Mouse (Mus musculus) layer of hippocampus, postnatal 14 days (tissue): ENCODE data around the gene Kcnn1. TPM values are rescaled to one million over a fixed set of nuclear protein-coding genes. Genes with fewer than 3 reads are reported as not detected.

Experiments used
- DNase-seq, 2 experiments: peaks; one replicate each; pipeline ENCODE4 v3.0.0; 2021 to 2022; ENCODE audit warnings: low spot score in 2 of 2, mixed read lengths in 1 of 2
- total RNA-seq, 2 experiments: library from RNA; stranded (reverse); gene quantifications; 2 replicates each; pipeline ENCODE4 v1.2.3; 2021

The Kcnn1 gene
- total RNA-seq, 2 experiments from 2014 or later, result 22.0 to 22.8 TPM

DNA sequence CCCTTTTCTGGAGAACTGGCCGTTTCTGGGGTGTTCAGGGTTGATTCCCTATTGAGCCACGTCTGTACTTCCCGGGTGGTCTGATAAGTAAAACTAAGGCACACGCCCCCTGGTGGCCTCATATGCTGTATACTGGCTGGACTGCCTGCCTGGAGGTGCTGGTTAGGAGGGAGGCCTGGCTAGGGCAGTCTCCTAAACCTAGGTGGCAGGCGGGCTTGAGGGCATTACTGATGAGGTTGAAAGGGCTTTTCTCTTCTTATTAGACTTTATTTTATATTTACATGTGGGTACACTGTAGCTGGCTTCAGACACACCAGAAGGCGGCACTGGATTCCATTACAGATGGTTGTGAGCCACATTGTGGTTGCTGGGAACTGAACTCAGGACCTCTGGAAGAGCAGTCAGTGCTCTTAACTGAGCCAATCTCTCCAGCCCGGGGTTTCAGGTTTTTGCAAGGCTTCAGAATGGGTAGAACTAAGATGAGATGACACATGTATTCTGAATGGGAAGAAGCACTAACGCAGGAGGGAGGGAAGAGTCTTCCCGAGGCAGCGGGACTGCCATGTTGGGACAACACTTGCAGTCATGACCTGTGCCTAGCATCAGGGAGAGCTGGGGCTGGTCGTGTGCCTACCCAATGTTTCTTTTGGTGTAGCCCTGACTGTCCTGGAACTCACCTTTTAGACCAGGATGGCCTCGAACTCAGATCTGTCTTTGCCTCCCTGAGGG is 30.8 kb upstream of the Kcnn1 start:
- peak; percentile 52 to 75 for DNase-seq

DNA sequence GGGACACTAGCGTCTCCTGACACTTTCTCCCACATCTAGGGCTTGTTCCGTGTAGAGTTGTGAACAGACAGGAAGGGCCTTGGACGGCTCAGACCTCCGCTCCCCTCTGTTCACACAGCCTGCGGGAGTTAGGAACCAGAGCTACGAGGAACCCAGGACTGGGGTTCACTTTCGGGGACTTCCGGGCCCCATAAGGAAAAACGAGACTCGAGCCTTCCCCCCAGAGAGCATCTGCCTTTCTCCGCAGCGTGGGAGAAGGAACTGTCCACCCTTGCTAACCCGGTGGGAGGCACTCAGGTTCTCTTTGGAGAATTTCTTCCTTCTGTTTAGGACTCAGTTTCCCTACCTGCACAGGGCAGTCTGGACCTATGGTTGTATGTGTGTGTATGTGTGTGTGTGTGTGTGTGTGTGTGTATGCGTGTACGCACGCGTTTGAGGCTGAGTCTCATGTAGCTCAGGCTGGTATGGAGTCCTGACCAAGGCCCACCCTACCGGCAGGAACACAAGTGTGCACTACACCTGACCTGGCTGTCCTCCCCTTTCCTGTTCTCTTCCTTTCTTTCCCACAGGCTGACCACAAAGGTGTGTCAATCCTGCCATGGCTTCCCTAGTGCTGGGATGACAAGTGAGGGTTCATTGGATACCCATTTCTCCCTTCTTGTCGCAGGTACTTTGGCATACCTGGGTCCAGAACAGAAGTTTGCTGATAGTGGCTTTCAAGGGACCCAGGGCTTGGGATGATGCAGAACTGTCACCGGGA is 30.0 kb upstream of the Kcnn1 start:
- no peak for DNase-seq

DNA sequence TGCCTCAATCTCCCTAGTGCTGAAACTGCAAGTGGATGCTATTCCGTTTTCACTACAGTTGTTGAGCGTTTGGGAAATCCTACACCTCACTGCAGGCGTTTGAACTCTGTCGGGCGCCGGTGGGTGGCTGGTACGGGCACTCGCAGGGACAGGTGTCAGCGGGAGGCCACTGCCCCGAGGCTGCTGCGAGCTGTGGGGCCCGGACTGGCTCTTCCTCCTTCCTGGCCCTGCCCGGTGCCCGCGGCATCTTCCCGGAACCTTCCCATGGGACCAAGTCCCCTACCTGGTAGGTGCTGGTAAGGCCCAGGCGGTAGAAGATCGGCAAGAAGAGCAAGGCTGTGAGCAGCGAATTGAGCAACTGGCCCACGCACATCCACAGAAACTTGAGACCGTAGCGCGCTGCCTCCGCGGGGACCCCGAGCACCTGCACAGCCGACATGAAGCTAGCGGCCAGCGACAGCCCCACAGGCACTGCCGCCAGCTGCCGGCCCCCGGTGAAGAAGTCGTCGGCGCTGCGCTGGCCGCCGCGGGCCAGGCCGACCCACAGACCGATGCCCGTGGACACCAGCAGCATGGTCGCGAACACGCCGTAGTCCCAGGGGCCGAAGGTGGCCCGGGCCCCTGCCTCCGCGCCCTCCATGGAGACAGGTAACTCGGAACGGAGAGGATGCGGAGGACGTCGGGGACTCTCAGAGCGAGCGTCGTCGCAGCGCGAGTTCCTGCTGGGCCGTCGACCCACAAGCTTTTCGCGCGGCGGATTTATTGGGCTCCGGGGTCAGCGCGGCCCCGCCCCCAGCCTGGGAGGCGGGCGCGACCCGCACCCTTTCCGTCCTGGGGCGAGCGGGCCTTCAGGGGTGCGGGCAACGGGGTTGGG is 29.2 kb upstream of the Kcnn1 start, which contains the start of gene Slc5a5:
Gene Slc5a5, minus strand, starts transcription at position 736 of the 874 bp plus-strand sequence.
- DNase-seq, result no peak

DNA sequence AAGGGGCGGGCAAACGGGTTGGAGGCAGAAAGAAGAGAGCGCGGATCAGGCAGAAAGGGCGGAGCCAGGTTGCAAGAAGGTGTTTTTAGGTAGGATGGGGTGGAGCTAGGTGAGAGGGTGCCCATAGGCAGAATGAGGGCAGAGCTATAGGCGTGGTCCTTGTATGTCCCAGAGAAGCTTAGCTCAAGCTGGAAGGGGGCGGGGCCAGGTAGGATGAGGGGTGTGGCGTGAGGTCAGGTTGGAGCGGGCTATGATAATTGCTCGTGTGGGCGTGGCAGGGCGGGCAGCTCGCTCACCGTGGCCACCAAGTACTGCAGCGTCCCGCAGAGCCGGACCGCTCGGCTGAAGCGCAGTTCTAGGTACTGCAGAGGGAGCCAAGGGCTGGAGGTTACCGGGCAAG is 28.3 kb upstream of the Kcnn1 start:
- DNase-seq, result no peak

DNA sequence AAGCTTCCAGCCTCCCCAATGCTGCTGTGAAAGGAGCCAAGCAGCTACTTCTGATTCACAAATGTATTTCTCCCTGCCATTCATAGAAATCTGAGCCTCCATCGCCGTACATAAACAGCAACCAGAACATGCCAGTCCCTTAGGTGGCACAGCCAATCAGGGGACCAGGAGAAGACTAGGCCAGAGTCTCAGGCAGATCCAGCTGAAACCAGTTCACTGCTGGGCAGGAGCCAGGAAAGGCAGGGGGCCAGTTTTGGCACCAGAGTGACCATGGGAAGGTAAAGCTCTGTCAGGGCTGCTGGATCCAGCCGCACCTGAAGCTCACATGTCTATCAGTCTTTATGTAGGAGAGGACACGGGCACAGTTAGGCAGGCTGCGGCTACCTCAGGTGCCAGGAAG is 27.6 kb upstream of the Kcnn1 start:
- no peak for DNase-seq

DNA sequence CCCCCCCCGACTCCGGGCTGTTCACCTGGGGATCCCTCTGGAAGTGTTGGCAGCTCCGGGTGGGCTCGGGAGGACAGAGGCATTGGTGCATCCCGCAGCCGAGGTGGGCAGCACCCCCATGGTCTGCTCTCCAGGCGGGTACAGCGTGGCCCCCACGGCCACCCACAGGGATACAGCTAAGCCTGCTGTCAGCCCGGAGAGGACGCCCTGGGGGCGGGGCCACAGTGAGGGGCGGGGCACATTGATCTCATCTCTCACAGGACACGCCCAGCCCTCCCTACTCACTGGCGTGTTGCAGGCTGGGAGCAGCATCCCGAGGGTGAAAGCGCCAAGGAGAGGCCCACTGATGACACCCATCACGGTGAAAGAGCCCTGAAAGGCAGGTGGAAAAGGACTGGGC is 24.6 kb upstream of the Kcnn1 start:
- no peak for DNase-seq

DNA sequence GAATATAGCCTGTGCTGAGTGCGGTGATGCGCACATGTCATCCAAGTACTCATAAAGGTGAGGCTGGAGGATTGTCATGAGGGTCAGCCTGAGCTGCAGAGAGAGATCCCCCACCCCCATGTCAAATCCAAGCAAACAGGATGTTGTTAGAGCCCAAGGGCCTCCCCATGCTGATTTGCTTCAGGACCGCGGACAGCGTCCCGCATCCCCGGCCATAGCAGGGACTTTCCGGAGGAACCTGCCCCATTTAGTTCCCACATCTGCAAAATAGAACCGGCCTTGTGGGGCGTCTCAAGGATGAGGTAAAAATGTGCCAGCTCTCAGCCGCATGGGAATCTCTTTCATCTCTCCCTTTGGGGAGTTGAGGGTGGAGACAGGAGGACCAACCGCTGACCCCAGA is 22.6 kb upstream of the Kcnn1 start:
- DNase-seq, result no peak

DNA sequence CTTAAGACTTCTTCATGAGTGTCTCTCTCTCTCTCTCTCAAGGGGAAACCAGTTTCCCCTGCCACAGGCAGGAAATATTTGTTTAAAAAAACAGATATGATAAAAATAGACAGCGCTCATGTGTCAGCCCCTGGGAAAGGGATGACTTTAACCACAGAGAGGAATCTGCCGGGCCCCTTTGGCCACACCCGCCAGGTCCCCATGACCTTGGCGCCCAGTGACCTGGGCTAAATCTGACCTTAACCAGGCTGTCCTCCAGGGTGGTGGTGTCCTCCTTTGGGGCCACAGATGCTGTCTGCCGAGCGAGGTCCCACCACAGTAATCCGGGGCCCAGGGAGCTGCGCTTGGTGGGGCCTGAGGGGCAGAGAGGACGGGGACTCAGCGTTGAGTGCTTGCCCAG is 21.6 kb upstream of the Kcnn1 start:
- DNase-seq, result no peak

GRCm38 (mm10) chr8:70884186-70884585 is 21.1 kb upstream of the Kcnn1 start:
- no peak for DNase-seq

DNA sequence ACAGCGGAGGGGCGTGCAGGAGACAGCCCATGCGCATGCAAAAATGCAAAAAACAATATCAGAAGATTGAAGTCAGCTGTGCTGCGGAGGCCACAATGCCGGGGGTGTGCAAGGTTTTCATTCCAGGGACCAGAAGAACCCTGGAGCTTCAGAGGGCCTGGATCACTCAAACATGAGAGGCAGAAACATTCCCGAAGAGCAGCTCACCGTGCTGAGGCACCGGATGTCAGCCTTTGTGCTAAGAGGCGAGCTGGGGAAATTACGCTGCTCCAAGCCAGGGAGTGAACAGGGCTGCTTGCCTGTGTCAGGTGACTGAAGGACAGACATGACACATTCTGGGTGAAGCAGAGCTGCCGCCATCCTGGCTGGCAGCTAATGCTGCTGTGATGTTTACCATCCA is 17.5 kb upstream of the Kcnn1 start:
- DNase-seq, result no peak

DNA sequence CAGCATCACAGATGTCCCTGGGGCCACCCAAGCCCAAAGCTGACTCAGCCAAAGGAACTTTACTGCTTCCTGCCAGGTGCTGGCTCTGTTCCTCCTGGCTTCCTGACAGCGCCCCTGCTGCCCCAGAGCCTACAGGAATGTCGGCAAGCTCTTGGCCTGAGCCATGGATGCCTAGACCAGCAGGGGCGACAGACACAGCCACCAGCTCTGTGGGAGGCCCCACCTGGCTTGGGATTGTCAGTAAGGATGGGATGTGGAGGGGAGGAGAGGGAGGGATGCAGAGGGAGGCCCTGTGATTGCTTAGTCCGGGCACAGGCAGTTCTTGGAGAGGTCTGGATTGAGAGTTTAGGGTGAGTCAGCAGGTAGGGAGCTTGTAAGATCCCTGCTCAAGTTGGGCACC is 17.1 kb upstream of the Kcnn1 start:
- DNase-seq, result peak in 1 of 2 experiments; percentile 43

GRCm38 (mm10) chr8:70879500-70879899 is 16.4 kb upstream of the Kcnn1 start:
- no peak for DNase-seq

DNA sequence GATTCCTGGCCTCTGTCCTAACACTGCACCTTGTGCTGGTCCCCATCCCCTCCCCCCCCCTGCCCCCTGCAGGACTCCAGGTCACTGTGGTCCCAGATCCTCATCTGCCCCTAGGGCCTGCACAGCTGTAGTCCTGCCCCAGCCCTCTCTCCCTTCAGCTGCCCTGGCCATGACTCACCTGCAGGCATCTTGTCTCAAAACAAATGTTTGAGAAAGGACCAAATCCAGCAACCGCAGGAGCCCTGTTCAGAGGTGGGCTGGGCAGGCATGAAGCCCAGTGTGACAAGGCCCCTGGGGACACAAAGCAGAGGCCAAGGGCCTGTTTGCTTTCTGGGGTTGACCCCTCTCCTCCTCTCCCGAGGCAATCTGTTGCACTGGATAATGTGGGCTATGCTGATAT is 15.1 kb upstream of the Kcnn1 start:
- DNase-seq, result no peak

GRCm38 (mm10) chr8:70876382-70876781 is 13.3 kb upstream of the Kcnn1 start:
- DNase-seq, result no peak

GRCm38 (mm10) chr8:70874441-70874840 is 11.4 kb upstream of the Kcnn1 start:
- DNase-seq, result no peak

DNA sequence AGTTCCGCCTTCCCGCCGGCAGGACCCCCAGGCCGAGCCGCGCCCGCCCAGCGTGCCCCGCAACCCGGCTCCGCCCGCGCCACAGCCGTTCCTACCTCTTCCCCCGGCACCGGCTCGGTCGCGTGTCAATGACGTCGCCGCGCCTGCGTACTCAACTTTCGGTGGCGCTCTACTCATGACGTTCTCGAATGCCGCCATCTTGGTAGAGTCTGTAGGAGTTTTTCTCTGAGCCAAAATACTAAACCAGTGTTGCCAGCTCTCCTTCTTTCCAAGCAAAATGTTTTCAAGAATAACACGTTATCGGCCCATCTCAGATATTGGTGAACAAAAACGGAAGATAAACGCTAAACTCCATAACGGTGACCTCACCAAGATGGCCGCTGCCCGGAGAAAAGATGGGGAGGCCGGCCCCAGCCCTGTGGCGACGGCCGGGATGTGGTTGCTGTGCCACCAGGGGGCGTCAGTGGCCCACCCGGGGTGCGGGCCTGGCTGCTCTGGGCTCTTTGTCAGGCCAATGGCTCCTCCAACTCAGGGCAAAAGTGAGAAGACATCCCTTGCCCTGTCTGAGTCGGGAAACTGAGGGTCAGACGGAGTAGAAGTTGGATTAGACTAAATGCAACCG is 10.4 kb upstream of the Kcnn1 start, which contains the start of gene Ccdc124:
Gene Ccdc124, minus strand, starts transcription at position 572 of the 622 bp plus-strand sequence.
- DNase-seq, result peak; percentile 97 to 99

- DNase-seq, result no peak
Observed at GRCm38 (mm10) chr8:70872643-70873363, 9.7 kb upstream of the Kcnn1 start.

DNA sequence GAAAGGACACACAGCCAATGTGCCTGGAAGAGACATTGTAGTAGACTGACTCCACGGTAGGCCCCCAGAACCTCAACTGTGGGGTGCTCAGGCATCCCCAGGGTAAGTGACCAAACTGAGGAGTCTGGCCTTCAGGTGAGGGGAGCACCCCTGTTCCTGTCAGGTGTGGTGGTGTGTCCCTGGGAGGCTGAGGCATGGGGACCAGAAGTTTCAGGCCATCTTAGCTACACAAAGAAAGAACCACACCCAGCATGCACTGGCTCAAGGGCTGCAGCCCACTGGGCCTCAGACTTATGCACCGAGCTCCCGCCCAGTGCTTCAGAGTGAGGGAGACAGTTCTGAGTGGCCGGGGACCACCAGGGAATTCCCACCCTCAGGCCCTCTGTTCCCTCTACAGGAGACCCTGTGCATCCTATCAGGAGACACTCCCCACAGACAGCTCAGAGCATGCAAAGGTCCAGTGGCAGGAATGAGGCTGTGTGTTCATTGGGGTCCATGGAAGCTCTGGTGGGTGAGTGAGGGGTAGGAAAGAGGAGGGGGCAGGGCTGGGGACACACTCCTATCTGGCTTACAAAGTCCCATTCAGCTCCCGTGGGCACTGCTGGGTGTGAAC is 8.2 kb upstream of the Kcnn1 start:
- no peak for DNase-seq

GRCm38 (mm10) chr8:70869601-70870041 is 6.6 kb upstream of the Kcnn1 start:
- DNase-seq, result peak; percentile 73 to 76

- no peak for DNase-seq
Observed at GRCm38 (mm10) chr8:70869199-70869571, 6.1 kb upstream of the Kcnn1 start.
